Mouse (Mus musculus) testis, adult 2 months (tissue): ENCODE results near the gene Bclaf1.

Experiments
- CTCF ChIP-seq: fragments of 200-500 bp; IDR thresholded peaks from 2 replicates; pipeline ENCODE4 v1.5.1; 2012; ENCODE audit warnings: low read depth, mild to moderate bottlenecking, inconsistent platforms, low read length, moderate library complexity; ENCODE audit not compliant: control insufficient read depth, insufficient read depth, insufficient replicate concordance
- POLR2A ChIP-seq: fragments of 200-500 bp; IDR thresholded peaks from 2 replicates; pipeline ENCODE4 v1.6.1; 2012; ENCODE audit warnings: low read depth, mild to moderate bottlenecking, inconsistent platforms, low read length, moderate library complexity; ENCODE audit not compliant: control insufficient read depth

DNA sequence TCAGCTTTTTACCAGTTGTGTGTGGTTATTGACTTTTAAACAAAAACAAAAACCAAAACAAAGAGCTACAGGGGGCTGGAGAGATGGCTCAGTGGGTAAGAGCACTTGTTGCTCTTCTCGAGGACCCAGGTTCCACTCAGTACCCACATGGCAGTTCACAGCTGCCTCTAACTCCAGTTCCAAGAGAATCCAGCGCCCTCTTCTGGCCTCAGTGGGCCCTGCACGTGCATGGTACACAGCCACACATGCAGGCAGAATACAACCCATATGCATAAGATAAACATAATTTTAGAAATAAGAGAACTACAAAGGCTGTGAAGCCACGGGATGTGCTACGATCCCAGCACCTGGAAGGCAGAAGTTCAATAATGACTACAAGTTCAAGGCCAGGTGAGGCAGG lies 16.3 kb upstream of the Bclaf1 start:
- TF ChIP-seq POLR2A (no peak), CTCF (peak; percentile 55; the same call in 1 of the 2 replicates)
